Mouse (Mus musculus) adrenal gland, adult (tissue): ENCODE results near the gene Rabgef1.

Source experiments
- DNase-seq, 2 experiments: peaks; one replicate each; pipeline ENCODE4 v3.0.0; 2022 to 2023; ENCODE audit warnings: low spot score in 1 of 2; ENCODE audit not compliant: inconsistent age in 2 of 2

Rabgef1 gene

DNA sequence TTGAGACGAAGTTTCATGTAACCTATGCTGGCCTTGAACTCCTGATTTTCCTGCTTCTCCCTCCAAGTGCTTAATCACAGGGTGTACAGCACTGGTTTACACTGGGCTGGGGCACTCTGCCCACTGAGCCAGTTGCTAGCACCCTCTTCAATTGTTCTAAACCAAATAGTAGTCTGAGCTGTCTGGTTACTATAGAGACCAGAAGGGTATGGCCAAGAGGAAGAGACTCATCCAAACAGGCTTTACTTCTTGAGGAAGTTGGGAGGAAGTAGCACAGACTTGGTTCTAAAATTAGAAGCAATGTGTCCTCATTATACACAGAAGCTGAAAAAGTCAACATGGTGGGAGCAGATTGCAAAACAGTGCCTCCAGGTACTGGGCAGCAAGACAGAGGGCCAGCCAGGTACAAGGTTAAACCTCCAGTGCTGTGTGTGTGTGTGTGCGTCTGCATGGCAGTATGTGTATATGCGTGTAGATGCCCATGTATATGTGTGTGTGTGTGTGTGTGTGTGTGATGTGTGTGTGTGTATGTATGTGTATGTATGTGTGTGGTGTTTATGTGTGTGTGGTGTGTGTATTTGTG, 33.9 kb downstream of the Rabgef1 start:
- no peak for DNase-seq

DNA sequence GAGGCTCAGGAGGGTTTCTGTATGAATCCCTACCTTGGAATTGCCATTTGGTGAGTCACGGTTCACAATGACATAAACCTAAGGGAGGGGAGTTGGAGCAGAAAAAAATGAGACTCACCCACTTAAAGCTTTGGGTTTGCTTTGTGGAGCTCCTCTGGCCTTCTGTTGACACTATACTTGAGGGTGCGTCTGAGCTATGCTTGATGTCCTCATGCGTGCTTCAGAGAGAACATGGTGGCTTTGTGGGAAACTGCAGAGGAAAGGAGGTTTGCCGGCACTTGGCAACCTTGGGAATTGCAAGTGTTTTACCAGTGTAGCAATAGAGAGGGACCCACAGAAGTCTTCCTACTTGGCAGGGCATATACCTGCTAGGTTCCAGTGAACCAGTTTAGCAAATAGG, 35.7 kb downstream of the Rabgef1 start:
- no peak for DNase-seq

DNA sequence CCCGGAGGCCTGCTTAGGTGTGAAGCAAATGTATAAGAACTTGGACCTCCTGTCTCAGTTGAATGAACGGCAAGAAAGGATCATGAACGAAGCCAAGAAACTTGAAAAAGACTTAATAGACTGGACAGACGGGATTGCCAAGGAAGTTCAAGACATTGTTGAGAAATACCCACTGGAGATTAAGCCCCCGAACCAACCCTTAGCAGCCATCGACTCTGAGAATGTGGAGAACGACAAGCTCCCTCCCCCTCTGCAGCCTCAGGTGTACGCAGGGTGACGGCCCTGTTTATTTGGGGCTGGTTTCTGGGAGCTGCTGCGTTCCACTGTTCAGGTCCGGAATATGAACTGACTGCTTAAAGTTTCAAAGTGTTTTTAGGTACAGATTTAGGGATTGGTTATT, 41.4 kb downstream of the Rabgef1 start:
- no peak for DNase-seq

DNA sequence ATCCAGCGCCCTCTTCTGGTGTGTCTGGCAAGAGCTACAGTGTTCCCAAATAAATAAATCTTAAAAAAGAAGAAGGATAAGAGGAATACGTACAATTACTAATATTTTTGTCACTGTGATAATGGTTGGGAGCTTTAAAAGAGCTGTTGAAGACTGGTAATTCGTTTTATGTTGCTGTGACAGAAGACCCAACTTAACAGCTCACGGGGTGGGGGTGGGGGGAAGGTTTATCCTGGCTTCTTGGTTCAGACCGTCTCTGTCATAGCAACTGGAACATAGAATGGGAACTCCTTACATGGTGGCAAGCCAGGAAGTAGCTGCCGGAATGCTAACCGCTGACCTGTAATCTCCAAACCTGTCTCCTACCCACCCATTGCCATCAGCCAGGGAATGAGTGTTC, 45.2 kb downstream of the Rabgef1 start, which contains the start of gene Tmem248:
Gene Tmem248 (plus strand): TSS at position 301 of the 400 bp plus-strand sequence.
- no peak for DNase-seq

DNA sequence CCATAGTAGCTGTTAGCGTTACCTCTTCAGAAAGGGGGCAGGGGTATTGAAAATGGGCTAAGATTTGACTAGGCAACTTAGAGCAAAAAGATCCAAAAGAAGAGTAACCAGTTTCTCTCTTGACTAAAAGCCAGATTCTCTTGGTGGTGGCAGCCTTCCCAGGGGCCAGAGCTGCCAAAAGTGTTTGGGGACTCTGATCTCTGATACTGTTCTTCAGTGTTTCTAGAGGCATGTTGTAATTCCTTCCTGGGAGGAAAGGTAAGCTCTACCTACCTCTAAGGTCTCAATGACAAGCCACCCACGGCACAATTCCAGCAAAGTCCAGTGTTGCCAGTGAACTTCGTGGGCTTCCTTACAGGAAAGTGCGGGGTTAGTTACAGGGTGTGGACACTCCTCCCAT, 45.8 kb downstream of the Rabgef1 start:
- no peak for DNase-seq

DNA sequence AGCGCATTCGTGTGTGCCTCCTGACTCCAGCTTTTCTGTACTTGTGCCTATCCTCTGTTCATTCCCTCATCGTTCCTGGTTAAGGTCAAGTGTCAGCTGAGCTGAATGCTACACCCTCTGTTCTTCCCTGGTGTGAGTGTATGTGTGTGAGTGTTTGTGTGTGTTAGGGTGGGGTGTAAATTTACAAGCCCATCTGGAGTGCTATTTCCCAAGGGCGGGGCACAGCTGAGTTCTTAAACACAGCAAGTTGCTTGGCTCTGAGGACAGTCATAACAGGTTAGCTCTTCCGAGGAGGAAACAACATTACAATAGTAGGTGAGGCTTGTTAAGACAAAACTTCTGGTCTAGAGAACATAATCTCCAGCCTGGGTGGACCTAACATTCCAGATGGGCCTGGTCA, 46.7 kb downstream of the Rabgef1 start:
- no peak for DNase-seq

DNA sequence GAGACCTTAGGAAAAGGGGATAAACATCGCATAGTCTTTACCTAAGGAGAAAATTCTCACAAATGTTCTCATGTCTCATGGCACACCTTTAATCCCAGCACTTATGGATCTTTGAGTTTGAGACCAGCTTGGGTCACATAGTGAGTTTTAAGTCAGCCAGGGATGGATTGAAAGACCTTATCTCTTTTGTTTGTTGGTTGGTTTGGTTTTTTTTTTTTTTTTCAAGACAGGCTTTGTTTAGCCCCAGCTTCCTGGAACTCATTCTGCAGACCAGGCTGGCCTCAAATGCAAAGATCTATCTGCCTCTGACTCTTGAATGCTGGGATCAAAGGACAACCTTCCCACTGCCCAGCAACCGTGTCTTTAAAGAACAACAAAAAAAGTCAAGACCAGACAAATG, 49.7 kb downstream of the Rabgef1 start:
- DNase-seq: peak in 1 of 2 experiments; percentile 48

DNA sequence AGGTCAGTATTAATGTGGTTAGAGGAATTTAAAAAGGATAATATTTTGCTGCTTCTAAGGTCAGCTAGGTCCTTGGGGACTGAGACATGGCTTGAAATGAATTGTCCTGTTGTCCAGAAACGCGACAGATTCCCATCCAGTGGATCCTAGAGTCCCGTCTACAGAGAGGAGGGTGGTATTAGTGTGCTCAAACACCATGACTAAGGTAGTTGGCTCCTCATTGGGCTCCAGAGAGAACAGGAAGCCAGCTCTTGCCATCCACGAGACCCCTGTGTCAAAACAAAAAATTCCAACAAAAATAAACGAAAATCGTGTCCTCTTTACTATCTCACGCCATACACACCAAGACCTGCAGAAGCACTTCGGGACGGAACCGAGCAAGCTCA, 50.2 kb downstream of the Rabgef1 start:
- DNase-seq: no peak

DNA sequence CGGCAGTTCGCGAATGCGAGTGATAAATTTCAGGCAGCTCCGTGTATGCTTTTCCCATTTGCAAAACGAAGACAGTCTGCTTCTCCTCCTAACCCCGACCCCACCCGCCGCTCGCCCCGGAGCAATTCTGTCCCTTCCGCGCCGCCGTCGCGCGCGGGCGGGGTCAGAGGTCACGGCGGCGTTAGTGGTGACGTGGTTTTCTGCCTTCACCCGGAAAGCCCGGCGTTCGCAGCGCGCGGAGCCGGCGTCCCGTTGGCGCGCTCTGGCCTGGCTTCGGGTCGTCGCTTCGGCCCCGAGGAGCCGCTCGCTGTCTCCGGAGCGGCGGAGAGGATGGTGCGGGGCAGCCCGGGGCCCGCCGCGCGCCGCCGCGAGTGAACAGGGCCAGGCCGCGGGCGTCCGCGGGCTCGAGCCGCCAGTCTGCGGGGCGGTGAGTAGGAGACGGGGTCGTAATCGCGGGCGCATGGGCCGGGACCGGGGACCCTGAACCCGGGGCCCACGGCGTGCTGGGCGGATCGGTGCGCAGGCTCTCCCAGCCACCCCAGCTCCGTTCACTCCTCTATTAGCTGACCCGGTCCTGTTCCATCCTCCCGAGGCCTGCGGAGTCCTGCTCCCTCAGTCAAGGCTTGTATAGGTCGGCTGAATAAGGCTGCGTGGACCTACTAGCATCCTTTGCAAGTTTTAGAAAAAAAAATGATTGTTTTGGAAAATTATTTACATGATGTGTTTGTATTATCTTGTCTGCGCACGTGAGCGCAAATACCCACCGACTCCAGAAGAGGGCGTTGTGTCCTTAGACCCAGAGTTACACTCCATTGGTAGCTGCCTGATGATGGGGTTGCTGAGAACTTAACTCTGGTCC, 50.8 kb downstream of the Rabgef1 start:
- peak; percentile 95 to 99 for DNase-seq

DNA sequence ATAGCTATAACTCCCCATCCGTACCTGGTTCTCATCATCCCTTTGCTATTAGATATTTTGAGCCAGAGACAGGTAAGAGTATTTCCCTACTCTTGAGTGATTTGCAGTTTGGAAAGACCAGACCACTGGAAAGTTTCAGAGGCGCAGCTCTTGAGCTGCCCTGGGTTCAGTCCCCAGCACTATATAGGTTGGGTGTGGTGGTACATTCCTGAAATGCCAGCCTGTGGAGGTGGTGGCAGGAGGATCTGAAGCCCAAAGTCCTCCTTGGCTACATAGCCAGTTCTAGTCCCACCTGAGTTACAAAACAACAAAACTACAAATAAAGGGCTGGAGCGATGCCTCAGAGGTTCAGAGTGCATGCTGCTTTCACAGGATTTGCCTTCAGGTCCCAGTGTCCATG, 55.2 kb downstream of the Rabgef1 start:
- no peak for DNase-seq

DNA sequence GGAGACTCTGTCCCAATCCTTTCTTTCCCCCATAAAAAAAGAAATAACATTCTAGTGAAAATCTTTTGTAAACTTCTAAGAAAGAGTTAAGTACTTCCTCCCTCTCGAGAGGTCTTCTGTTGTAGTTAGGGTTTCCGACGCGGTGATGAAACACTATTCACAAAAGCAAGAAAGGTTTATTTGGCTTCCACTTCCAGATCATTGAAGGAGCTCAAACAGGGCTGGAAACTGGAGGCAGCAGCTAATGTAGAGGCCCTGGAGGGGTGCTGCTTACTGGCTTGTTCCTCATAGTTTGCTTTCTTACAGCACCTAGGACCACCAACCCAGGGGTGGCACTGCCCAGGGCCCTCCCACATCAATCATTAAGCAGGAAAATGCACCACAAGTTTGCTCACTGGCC, 56.5 kb downstream of the Rabgef1 start:
- no peak for DNase-seq

DNA sequence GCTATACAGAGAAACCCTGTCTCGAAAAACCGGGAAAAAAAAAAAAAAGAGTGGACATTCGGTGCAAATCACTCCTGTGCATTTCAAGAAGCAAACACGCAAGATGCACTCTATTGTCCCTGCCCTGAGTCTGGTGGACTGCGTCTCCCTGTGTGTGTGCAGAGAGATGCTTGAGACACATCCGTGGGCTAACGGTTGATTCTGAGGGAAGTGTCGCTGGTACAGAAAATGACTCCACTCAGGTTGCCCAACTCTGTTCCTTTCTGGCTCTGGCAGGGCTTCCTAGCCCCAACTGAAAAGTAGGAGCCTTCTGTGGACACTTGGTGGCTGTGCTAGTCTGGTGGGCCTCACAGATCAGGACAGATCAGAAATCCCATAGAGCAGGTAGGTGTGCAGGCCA, 64.7 kb downstream of the Rabgef1 start:
- DNase-seq: no peak

DNA sequence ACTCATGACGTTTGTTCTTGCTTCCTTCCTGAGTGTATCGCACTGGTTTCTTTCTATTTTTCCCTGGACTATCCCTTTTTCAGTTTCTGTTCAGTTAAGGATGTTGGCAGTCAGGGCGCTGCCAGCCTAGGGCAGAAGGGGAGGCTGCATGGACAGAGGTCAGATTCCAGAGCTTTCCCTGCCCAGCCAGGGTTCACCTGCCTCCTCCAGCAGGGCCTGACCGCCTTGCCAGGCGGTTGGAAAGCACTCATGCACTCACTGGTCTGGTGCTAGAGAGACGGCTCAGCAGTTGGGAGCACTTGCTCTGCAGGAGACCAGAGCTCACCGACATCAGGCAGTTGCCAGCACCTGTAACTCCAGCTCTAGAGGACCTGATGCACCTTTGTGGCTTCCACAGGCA, 67.6 kb downstream of the Rabgef1 start:
- DNase-seq: no peak

DNA sequence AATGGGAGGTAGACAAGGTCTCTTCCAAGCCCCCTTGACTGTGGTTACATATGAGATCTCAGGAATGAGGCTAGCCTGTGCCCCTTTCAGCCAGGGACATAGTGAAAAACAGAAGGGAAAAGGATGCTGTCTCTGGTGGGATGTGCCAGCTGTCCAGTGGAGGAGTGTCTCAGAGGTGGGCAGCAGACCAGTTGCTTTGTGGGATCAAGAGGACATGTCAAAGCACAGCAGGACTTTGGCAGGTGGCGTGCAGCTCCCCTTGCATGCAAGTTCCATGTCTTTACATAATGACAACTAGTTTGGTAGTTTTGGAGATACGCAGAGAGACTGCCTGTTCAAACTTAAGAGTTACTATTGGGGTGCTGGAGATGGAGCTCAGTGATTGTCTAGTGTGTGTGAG, 68.3 kb downstream of the Rabgef1 start:
- DNase-seq: no peak

DNA sequence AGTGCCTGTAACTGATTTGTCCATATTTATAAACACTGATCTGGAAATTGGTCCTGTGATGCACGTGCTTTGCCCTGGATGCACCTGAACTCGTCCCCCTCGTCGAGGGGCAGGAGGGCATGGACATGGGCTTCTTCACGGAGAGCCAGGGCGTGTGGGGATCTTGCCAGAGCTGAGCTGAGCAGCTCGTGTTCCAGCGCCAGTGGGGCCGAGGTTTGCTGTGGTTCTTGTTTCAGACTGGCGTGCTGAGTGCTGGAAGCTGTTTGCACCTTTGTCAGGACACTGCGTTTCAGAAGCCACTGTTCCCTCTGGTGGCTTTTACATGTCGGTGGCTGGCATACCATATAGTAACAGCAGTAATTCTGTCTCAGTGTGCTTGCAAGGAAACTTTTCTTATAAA, 69.8 kb downstream of the Rabgef1 start:
- DNase-seq: no peak

DNA sequence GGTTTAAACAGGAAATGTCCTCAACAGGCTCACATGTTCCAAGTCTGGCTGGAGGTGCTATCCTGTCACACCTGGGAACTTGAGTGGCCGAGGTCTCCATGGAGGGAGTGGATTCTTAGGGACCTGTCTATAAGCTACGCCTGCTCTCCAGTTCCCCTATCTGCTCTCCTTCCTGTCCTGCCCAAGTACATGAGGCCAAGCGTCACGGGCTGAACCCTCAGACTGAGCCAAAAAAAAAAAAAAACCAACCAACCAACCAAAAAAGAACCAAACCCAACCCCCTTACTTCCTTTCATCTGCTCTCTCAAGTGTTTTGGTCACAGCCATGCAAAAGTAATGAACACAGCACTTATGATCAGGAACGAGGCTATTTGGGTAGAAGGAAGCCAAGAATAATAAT, 76.2 kb downstream of the Rabgef1 start:
- no peak for DNase-seq

DNA sequence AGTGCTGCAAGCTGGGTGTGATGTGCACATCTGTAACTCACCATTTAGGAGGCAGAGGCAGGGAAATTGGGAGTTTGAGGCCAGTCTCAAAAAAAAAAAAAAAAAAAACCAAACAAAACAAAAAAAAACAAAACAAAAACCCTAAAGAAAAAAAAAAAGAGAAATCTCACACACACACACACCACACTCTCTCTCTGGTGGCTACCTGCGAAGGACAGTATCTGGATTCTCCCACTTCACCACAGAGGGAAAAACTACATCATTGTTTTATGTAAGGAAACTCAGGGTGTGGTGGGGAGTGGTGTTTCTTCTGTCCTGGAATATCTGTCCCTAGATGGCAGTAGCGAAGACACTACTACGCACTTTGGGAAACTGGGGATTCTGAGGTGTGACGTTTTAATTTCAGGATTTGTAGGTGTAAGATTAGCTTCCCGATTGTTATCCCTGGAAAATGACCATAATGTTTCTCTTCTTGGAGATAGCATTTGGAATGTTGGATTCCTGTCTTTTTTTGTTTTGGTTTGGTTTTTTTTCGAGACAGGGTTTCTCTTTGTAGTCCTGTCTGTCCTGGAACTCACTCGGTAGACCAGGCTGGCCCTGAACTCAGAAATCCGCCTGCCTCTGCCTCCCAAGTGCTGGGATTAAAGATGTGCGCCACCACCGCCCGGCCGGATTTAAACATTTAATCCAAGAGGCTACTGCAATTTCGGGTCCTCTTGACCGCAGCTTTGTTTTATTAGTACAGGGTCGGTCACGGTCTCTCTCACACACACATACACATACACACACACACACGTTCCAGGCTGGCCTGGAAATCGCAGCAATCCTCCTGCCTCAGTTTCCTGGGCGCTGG, 82.8 kb downstream of the Rabgef1 start:
- peak in 1 of 2 experiments; percentile 81 for DNase-seq

DNA sequence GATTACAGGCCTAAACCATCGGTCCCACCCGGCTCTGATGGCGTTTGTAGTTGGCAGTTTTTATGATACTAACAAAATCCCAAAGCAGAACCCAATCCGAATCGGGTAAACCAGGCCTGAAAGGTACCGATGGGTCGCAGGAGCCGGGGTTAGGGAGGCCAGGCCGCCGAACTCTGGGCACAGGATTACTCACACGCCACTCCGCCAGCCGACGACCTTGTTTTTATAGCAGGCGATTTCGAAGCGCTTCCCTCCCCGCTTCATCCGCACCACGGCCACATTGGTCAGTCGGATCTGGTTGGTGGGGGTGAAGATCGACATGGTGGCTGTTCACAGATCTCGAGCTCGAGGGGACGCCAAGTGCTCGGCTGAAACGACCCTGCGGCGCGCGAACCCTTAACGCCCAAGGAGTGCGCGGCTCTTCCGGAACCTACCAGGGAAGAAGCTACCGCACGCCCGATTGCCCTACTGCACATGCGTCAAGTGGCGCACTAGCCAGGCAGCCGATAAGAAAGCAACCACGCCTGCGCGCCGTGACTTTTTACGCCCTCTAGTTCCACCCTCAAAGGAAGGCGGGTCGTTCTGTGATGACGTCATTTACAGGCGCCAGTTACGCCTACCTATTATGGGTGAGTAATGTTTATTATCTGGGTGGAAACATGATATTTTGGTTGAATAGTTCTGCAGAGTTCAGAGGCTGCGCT, 83.6 kb downstream of the Rabgef1 start, which contains the start of the genes Sbds and Tyw1:
Gene Sbds (minus strand): TSS at position 514 of the 704 bp plus-strand sequence.
Gene Tyw1 (plus strand): TSS at position 603 of the 704 bp plus-strand sequence.
- peak; percentile 98 to 99 for DNase-seq

DNA sequence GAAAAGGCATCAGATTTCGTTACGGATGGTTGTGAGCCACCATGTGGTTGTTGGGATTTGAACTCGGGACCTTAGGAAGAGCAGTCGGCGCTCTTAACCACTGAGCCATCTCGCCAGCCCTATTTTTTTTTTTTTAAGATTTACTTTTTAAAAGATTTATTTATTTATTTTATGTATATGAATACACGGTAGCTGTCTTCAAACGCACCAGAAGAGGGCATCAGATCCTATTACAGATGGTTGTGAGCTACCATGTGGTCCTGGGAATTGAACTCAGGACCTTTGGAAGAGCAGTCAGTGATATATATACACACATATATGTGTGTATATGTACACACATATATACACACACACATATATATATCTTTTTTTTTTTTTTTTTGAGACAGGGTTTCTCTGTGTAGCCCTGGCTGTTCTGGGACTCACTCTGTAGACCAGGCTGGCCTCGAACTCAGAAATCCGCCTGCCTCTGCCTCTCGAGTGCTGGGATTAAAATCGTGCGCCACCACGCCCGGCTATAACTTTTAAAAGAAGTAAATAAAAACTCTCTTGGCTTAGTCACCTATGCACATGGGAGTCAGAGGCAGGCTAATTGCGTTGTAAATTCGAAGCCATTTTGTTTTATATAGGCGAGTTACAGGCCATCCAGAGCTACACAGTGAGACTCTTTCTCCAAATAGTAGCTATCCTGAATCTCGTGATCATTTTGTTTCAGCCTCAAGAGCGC, 84.4 kb downstream of the Rabgef1 start:
- DNase-seq: peak in 1 of 2 experiments; percentile 43

DNA sequence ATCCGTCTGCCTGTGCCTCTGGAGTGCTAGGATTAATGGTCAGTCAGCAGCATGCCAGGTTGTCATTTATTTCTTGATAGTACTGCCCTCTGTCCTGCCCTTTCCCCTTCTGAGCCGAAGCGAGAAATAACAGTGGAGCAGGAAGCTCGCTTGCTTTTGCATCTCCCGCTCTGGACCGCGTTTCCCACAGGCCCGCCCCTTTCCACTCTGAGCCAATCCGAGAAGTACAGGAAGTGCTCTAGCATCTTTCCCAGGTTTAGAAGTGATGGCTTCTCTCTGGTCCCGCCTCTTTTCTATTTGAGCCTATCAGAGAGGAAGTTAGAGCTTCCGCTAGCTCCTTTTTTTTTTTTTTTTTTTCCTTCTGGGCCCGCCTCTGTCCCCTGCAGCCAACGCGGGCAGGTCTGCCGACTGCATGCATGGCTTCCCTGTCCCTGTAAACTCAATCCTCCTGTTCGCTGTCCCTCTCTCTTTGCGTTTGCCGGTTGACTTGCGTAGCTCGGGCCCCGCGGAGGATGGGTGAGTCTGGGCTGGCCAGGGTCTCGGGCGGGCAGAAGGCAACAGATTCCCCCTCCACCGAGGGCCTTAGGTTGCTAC, 85.2 kb downstream of the Rabgef1 start:
- DNase-seq: peak; percentile 96 to 98
